Mouse (Mus musculus) hindbrain, embryonic 14.5 days (tissue): ENCODE results near the gene Rps18. TPM values are rescaled to one million over a fixed set of nuclear protein-coding genes. Genes with fewer than 3 reads are reported as not detected.
"Not testable (repeated sequence)": the region's sequence is repeated elsewhere in the genome, so short reads cannot be mapped to it uniquely, and the experiment has no call there.

Source experiments
- ATAC-seq: fragments of 200-750 bp; cut with Nextera tagmentation; 2 replicates; pipeline ENCODE4 v1.8.0; 2017; ENCODE audit warnings: moderate number of reproducible peaks, mild to moderate bottlenecking, moderate TSS enrichment, moderate library complexity; ENCODE audit not compliant: low FRiP score
- DNase-seq: peaks from one replicate; pipeline ENCODE4 v3.0.0-alpha.2; 2015; ENCODE audit warnings: low spot score
- H3K27ac ChIP-seq: fragments of 300-500 bp; sonication (generic); 2 replicates; pipeline ENCODE4 v1.5.1; 2014; ENCODE audit warnings: mild to moderate bottlenecking, moderate library complexity
- H3K27me3 ChIP-seq: fragments of 300-500 bp; sonication (generic); 2 replicates; pipeline ENCODE4 v1.6.1; 2014; ENCODE audit warnings: mild to moderate bottlenecking, low read length, mixed read lengths; ENCODE audit not compliant: control insufficient read depth, insufficient read depth
- H3K36me3 ChIP-seq: fragments of 300-500 bp; sonication (generic); replicated peaks from 2 replicates; pipeline ENCODE4 v1.6.1; 2014; ENCODE audit not compliant: control insufficient read depth, insufficient read depth
- H3K4me1 ChIP-seq: fragments of 300-500 bp; sonication (generic); replicated peaks from 2 replicates; pipeline ENCODE4 v1.6.1; 2014; ENCODE audit warnings: antibody characterized with exemption, low read length, mixed read lengths; ENCODE audit not compliant: control insufficient read depth, insufficient read depth
- H3K4me2 ChIP-seq: fragments of 300-500 bp; sonication (generic); replicated peaks from 2 replicates; pipeline ENCODE4 v1.6.1; 2014; ENCODE audit warnings: mild to moderate bottlenecking, moderate library complexity
- H3K4me3 ChIP-seq: fragments of 300-500 bp; sonication (generic); replicated peaks from 2 replicates; pipeline ENCODE4 v1.5.1; 2014; ENCODE audit warnings: mild to moderate bottlenecking, low read length
- H3K9ac ChIP-seq: fragments of 300-500 bp; sonication (generic); 2 replicates; pipeline ENCODE4 v1.6.1; 2014
- H3K9me3 ChIP-seq: fragments of 300-500 bp; sonication (generic); 2 replicates; pipeline ENCODE4 v1.6.1; 2016; ENCODE audit warnings: low read length; ENCODE audit not compliant: control insufficient read depth
- WGBS: fragments of 180-500 bp; shearing (Covaris S2); extraction: QIAGEN DNeasy Blood & Tissue Kit; methylation state at CpG from one replicate; pipeline ENCODE4 v1.1.7; 2014; 5-methylcytosine and 5-hydroxymethylcytosine counted together
- polyA plus RNA-seq: library from polyadenylated mRNA; unstranded; fragments of >200 nt; fragmentation: Nextera tagmentation; extraction: Ambion mirVana; gene quantifications from 2 replicates; pipeline ENCODE4 v1.2.1, GENCODE M21; 2014

Gene Rps18
- polyA plus RNA-seq, 1 experiment from 2014 or later, result 966 TPM

GRCm38 (mm10) chr17:33991788-33992664 lies 36.2 kb upstream of the Rps18 start:
- Histone ChIP-seq H3K4me1 (no peaks in the 10 kb centered on the region), H3K27me3 (no peaks in the 10 kb centered on the region), H3K9ac (no peak overlapping the region), H3K4me3 (no peak overlapping the region), H3K36me3 (no peaks in the 10 kb centered on the region), H3K27ac (no peak overlapping the region), H3K9me3 (no peaks in the 10 kb centered on the region), H3K4me2 (no peak overlapping the region)
- WGBS, result 32% methylated on average over 10 of the region's 10 CpGs
- DNase-seq (peak; percentile 85), ATAC-seq (no peak)

GRCm38 (mm10) chr17:33982136-33982535 lies 26.3 kb upstream of the Rps18 start:
- peak overlapping the region; percentile 95; the same call in 1 of the 2 replicates for H3K27ac ChIP-seq
- not testable (repeated sequence) for ATAC-seq, H3K9me3 ChIP-seq, H3K4me1 ChIP-seq, H3K36me3 ChIP-seq
- H3K4me2 ChIP-seq, result peak overlapping the region; percentile 65
- peak overlapping the region; percentile 45; the same call in 1 of the 2 replicates for H3K4me3 ChIP-seq
- peak; percentile 77 for DNase-seq
- H3K27me3 ChIP-seq, result peaks cover 31% of the 10 kb centered on the region
- H3K9ac ChIP-seq, result 0 out of 2 replicates have a peak overlapping the region, but pooled peaks have one; percentile 67
- 7% methylated on average over 8 of the region's 8 CpGs for WGBS

- H3K36me3 ChIP-seq, H3K4me1 ChIP-seq, H3K9me3 ChIP-seq: not testable (repeated sequence)
- DNase-seq (peak; percentile 93), ATAC-seq (peak; percentile 96)
- Histone ChIP-seq H3K27ac (peak overlapping the region; percentile 95), H3K27me3 (peaks cover 39% of the 10 kb centered on the region), H3K4me2 (peak overlapping the region; percentile 65), H3K4me3 (peak overlapping the region; percentile 45), H3K9ac (peak overlapping the region; percentile 67)
- under 1% methylated on average over 27 of the region's 27 CpGs for WGBS
Observed at GRCm38 (mm10) chr17:33981192-33981909, 25.6 kb upstream of the Rps18 start.

GRCm38 (mm10) chr17:33980181-33981035 lies 24.6 kb upstream of the Rps18 start:
- ATAC-seq (no peak), DNase-seq (no peak)
- WGBS, result 78% methylated on average over 19 of the region's 19 CpGs
- Histone ChIP-seq H3K4me2 (peak overlapping the region; percentile 65; the same call in 1 of the 2 replicates), H3K9ac (0 out of 2 replicates have a peak overlapping the region, but pooled peaks have one; percentile 4), H3K27me3 (peaks cover 42% of the 10 kb centered on the region), H3K27ac (no peak overlapping the region; the same call in 1 of the 2 replicates), H3K4me1 (peaks cover 5% of the 10 kb centered on the region; the same call in 1 of the 2 replicates), H3K4me3 (no peak overlapping the region), H3K36me3 (no peaks in the 10 kb centered on the region), H3K9me3 (no peaks in the 10 kb centered on the region)

GRCm38 (mm10) chr17:33979512-33980050 lies 23.8 kb upstream of the Rps18 start:
- Histone ChIP-seq H3K4me3 (no peak overlapping the region), H3K27ac (no peak overlapping the region), H3K9ac (no peak overlapping the region), H3K36me3 (no peaks in the 10 kb centered on the region), H3K9me3 (no peaks in the 10 kb centered on the region), H3K4me2 (no peak overlapping the region), H3K27me3 (peaks cover 42% of the 10 kb centered on the region), H3K4me1 (peaks cover 5% of the 10 kb centered on the region; the same call in 1 of the 2 replicates)
- 79% methylated on average over 6 of the region's 6 CpGs for WGBS
- no peak for DNase-seq
- ATAC-seq, result no peak

- no peaks in the 10 kb centered on the region for H3K9me3 ChIP-seq
- no peaks in the 10 kb centered on the region for H3K36me3 ChIP-seq
- H3K27ac ChIP-seq, result no peak overlapping the region
- H3K4me1 ChIP-seq, result peaks cover 5% of the 10 kb centered on the region; the same call in 1 of the 2 replicates
- WGBS, result 2% methylated on average over 17 of the region's 17 CpGs
- H3K27me3 ChIP-seq, result peaks cover 42% of the 10 kb centered on the region
- peak overlapping the region; percentile 39 for H3K9ac ChIP-seq
- H3K4me3 ChIP-seq, result peak overlapping the region; percentile 31
- peak overlapping the region; percentile 56 for H3K4me2 ChIP-seq
- DNase-seq, result no peak
- no peak for ATAC-seq
Observed at GRCm38 (mm10) chr17:33978631-33979031, 22.8 kb upstream of the Rps18 start.

- Histone ChIP-seq H3K4me3 (peak overlapping the region; percentile 31), H3K4me1 (peaks cover 5% of the 10 kb centered on the region; the same call in 1 of the 2 replicates), H3K4me2 (peak overlapping the region; percentile 56), H3K27ac (no peak overlapping the region), H3K36me3 (no peaks in the 10 kb centered on the region), H3K27me3 (peaks cover 42% of the 10 kb centered on the region), H3K9me3 (no peaks in the 10 kb centered on the region), H3K9ac (peak overlapping the region; percentile 39)
- WGBS, result 2% methylated on average over 57 of the region's 57 CpGs
- DNase-seq (no peak), ATAC-seq (no peak)
Observed at GRCm38 (mm10) chr17:33977861-33978557, 22.2 kb upstream of the Rps18 start.

GRCm38 (mm10) chr17:33973572-33973971 lies 17.8 kb upstream of the Rps18 start:
- H3K4me1 ChIP-seq, result no peaks in the 10 kb centered on the region
- WGBS, result 73% methylated on average over 3 of the region's 3 CpGs
- no peak overlapping the region for H3K4me2 ChIP-seq
- no peak overlapping the region for H3K27ac ChIP-seq
- H3K4me3 ChIP-seq, result no peak overlapping the region
- DNase-seq, result no peak
- H3K27me3 ChIP-seq, result peaks cover 25% of the 10 kb centered on the region
- no peak for ATAC-seq
- no peak overlapping the region for H3K9ac ChIP-seq
- no peaks in the 10 kb centered on the region for H3K9me3 ChIP-seq
- H3K36me3 ChIP-seq, result no peaks in the 10 kb centered on the region
